Mouse (Mus musculus): ENCODE results near the gene Prtn3. TPM values are rescaled to one million over a fixed set of nuclear protein-coding genes. Genes with fewer than 3 reads are reported as not detected.

Gene Prtn3
- polyA plus RNA-seq, 1 experiment from 2014 or later = 11.2 TPM

Small RNA genes within 50 kb of the gene (microRNA-seq; reads per million reads assigned to microRNA genes)
- gene Mir6910 = not detected

Other genes starting within 250 kb of the Prtn3 start
- 13.7 and 27.7 TPM in 2 replicates for gene Shc2, start 236.6 kb upstream of the Prtn3 start, polyA plus RNA-seq (2015; fragmentation: Nextera tagmentation; extraction: Ambion mirVana)
- gene Odf3l2, start 228.7 kb upstream of the Prtn3 start, polyA plus RNA-seq (2015; fragmentation: Nextera tagmentation; extraction: Ambion mirVana) = 0.37 and 0.89 TPM in 2 replicates
- gene Madcam1, start 209.9 kb upstream of the Prtn3 start, polyA plus RNA-seq (2015; fragmentation: Nextera tagmentation; extraction: Ambion mirVana) = 0.99 and 1.5 TPM in 2 replicates
- 107 and 124 TPM in 2 replicates for gene Tpgs1, start 205.1 kb upstream of the Prtn3 start, polyA plus RNA-seq (2015; fragmentation: Nextera tagmentation; extraction: Ambion mirVana)
- gene Cdc34, start 192.3 kb upstream of the Prtn3 start, polyA plus RNA-seq (2015; fragmentation: Nextera tagmentation; extraction: Ambion mirVana) = 73.5 and 84.7 TPM in 2 replicates
- 1.7 TPM in 2 replicates for gene Gzmm, start 185.5 kb upstream of the Prtn3 start, polyA plus RNA-seq (2015; fragmentation: Nextera tagmentation; extraction: Ambion mirVana)
- 1,077 and 1,193 TPM in 2 replicates for gene Bsg, start 170.0 kb upstream of the Prtn3 start, polyA plus RNA-seq (2015; fragmentation: Nextera tagmentation; extraction: Ambion mirVana)
- gene Hcn2, start 157.8 kb upstream of the Prtn3 start, polyA plus RNA-seq (2015; fragmentation: Nextera tagmentation; extraction: Ambion mirVana) = 1.2 and 1.4 TPM in 2 replicates
- 37.1 and 50.6 TPM in 2 replicates for gene Polrmt, start 127.9 kb upstream of the Prtn3 start, polyA plus RNA-seq (2015; fragmentation: Nextera tagmentation; extraction: Ambion mirVana)
- gene Fgf22, start 119.4 kb upstream of the Prtn3 start, polyA plus RNA-seq (2015; fragmentation: Nextera tagmentation; extraction: Ambion mirVana) = 1.9 and 3.1 TPM in 2 replicates
- 74.2 and 101 TPM in 2 replicates for gene Rnf126, start 107.5 kb upstream of the Prtn3 start, polyA plus RNA-seq (2015; fragmentation: Nextera tagmentation; extraction: Ambion mirVana)
- gene Fstl3, start 97.2 kb upstream of the Prtn3 start, polyA plus RNA-seq (2015; fragmentation: Nextera tagmentation; extraction: Ambion mirVana) = 2.6 and 3.0 TPM in 2 replicates
- 0.31 TPM in 1 of 2 replicates, not detected in the other for gene Prss57, start 83.5 kb upstream of the Prtn3 start, polyA plus RNA-seq (2015; fragmentation: Nextera tagmentation; extraction: Ambion mirVana)
- gene Palm, start 80.9 kb upstream of the Prtn3 start, polyA plus RNA-seq (2015; fragmentation: Nextera tagmentation; extraction: Ambion mirVana) = 297 and 309 TPM in 2 replicates
- 0.46 and 0.59 TPM in 2 replicates for gene Misp, start 53.5 kb upstream of the Prtn3 start, polyA plus RNA-seq (2015; fragmentation: Nextera tagmentation; extraction: Ambion mirVana)
- 61.2 and 79.2 TPM in 2 replicates for gene Ptbp1, start 20.0 kb upstream of the Prtn3 start, polyA plus RNA-seq (2015; fragmentation: Nextera tagmentation; extraction: Ambion mirVana)
- gene Plppr3, start 158 bp downstream of the Prtn3 start, polyA plus RNA-seq (2015; fragmentation: Nextera tagmentation; extraction: Ambion mirVana) = 387 and 426 TPM in 2 replicates
- 0.26 and 0.32 TPM in 2 replicates for gene Elane, start 11.8 kb downstream of the Prtn3 start, polyA plus RNA-seq (2015; fragmentation: Nextera tagmentation; extraction: Ambion mirVana)
- not detected in 2 replicates for gene Cfd, start 16.4 kb downstream of the Prtn3 start, polyA plus RNA-seq (2015; fragmentation: Nextera tagmentation; extraction: Ambion mirVana)
- 48.2 and 53.8 TPM in 2 replicates for gene Med16, start 34.4 kb downstream of the Prtn3 start, polyA plus RNA-seq (2015; fragmentation: Nextera tagmentation; extraction: Ambion mirVana)
- 1.4 and 18.3 TPM in 2 replicates for gene Gm26602, start 36.4 kb downstream of the Prtn3 start, polyA plus RNA-seq (2015; fragmentation: Nextera tagmentation; extraction: Ambion mirVana)
- 3.1 and 3.7 TPM in 2 replicates for gene Kiss1r, start 42.5 kb downstream of the Prtn3 start, polyA plus RNA-seq (2015; fragmentation: Nextera tagmentation; extraction: Ambion mirVana)
- gene R3hdm4, start 46.7 kb downstream of the Prtn3 start, polyA plus RNA-seq (2015; fragmentation: Nextera tagmentation; extraction: Ambion mirVana) = 293 and 300 TPM in 2 replicates
- gene Arid3a, start 52.6 kb downstream of the Prtn3 start, polyA plus RNA-seq (2015; fragmentation: Nextera tagmentation; extraction: Ambion mirVana) = 1.6 and 1.7 TPM in 2 replicates
- gene Wdr18, start 85.7 kb downstream of the Prtn3 start, polyA plus RNA-seq (2015; fragmentation: Nextera tagmentation; extraction: Ambion mirVana) = 97.7 and 102 TPM in 2 replicates
- 0.45 and 0.46 TPM in 2 replicates for gene Grin3b, start 96.2 kb downstream of the Prtn3 start, polyA plus RNA-seq (2015; fragmentation: Nextera tagmentation; extraction: Ambion mirVana)
- 11.7 and 17.4 TPM in 2 replicates for gene Tmem259, start 109.9 kb downstream of the Prtn3 start, polyA plus RNA-seq (2015; fragmentation: Nextera tagmentation; extraction: Ambion mirVana)
- gene Cnn2, start 114.1 kb downstream of the Prtn3 start, polyA plus RNA-seq (2015; fragmentation: Nextera tagmentation; extraction: Ambion mirVana) = 30.5 and 38.9 TPM in 2 replicates
- gene Abca7, start 122.0 kb downstream of the Prtn3 start, polyA plus RNA-seq (2015; fragmentation: Nextera tagmentation; extraction: Ambion mirVana) = 4.2 and 5.1 TPM in 2 replicates
- gene Arhgap45, start 142.2 kb downstream of the Prtn3 start, polyA plus RNA-seq (2015; fragmentation: Nextera tagmentation; extraction: Ambion mirVana) = 1.7 and 2.2 TPM in 2 replicates
- 141 and 143 TPM in 2 replicates for gene Polr2e, start 165.3 kb downstream of the Prtn3 start, polyA plus RNA-seq (2015; fragmentation: Nextera tagmentation; extraction: Ambion mirVana)
- gene Gpx4, start 172.7 kb downstream of the Prtn3 start, polyA plus RNA-seq (2015; fragmentation: Nextera tagmentation; extraction: Ambion mirVana) = 601 and 643 TPM in 2 replicates
- 10.3 and 13.0 TPM in 2 replicates for gene Sbno2, start 231.1 kb downstream of the Prtn3 start, polyA plus RNA-seq (2015; fragmentation: Nextera tagmentation; extraction: Ambion mirVana)
- 17.7 and 18.3 TPM in 2 replicates for gene Stk11, start 241.3 kb downstream of the Prtn3 start, polyA plus RNA-seq (2015; fragmentation: Nextera tagmentation; extraction: Ambion mirVana)